Mouse (Mus musculus): ENCODE measurements around the gene Blcap. TPM values are rescaled to one million over a fixed set of nuclear protein-coding genes. Genes with fewer than 3 reads are reported as not detected.

Gene Blcap
- polyA plus RNA-seq, 1 experiment from 2014 or later = 38.3 TPM

DNA sequence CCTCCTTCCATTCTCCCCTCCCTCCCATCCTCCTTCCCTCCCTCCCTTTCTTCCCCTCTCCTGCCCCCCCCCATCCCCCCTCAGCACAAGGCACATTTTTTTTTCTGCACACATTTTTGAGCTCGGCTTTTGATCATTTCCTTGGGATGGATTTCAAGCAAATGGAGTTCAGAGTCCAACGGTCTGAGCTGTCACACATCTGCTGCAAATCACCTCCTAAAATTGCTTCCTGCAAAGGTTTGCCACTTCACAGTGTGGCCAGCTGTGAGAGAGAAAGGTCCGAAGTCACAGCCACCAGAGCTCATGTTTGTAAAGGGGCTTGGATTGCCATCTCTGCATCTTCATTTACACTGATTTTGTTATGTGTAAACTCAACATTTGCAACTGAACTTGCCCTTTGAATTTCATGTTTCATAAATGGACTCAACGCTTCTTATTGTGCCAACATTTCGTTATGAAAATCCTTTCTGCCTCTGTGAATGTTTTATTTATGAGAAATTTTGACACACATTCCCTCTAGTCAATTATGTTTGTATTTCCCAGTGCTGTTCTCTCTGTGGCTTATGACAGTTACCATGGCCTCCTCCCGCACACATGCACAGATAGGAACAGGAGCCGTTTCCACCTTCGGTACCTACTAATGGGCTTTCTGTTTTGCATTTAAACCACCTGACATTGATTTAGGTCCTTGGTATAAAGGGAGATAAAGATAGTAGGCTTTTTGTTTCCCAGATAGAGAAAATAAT is 39.2 kb downstream of the Blcap start:
- DNase-seq (ENCODE audit: low spot score) = no peak

DNA sequence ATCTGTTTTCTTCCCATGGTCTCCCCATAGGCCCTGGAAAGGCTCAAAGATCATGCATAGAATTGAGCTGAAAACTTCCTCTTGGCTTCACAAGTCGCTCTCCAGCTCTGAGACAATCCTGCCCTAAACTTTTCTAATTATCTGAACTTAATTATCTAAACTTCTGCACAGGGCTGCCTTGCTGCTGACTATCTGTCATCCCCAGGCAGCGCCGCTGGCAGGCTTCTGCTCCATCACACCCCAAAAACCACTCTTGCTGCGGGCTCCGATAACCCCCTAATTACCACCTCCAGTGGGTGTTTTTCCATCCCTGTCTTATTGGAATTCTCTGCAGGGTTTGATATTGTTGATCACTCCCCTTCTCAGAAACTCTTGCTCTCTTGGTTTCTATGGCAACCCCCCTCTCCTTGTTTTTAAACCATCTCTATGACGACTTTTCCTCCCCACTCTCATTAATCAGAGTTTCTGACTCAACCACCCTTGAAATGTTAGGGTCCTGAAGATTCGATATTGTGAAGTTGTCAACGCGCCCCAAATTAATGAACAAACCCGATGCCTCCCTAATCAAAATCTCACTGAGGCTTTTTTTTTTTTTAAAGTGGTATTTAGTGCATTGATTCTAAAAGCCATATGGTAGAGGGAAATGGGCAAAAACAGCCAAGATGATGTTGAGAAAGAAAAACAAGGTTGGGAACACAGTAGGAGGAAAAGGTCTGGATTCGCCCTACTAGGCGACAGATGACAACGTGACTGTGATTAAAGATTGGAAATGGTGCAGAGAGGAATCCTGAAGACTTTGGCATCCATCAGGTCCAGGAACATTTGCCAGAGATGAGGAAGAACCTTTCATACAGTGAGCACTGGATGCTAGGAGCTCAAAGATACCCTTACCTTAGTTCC is 40.8 kb downstream of the Blcap start:
- 62% methylated on average over 13 of the region's 13 CpGs for WGBS
- no peak for DNase-seq (ENCODE audit: low spot score)
- Histone ChIP-seq H3K27me3 (ENCODE audit: insufficient read depth, poor library complexity, severe bottlenecking) (peaks cover 21% of the 10 kb centered on the region), H3K36me3 (no peaks in the 10 kb centered on the region), H3K27ac (no peak overlapping the region), H3K4me1 (peaks cover 17% of the 10 kb centered on the region), H3K9me3 (no peaks in the 10 kb centered on the region), H3K4me3 (no peak overlapping the region)

More for the DNA sequence above, 39.2 kb downstream of the Blcap start:
- Histone ChIP-seq H3K4me3 (no peak overlapping the region), H3K27me3 (ENCODE audit: insufficient read depth, poor library complexity, severe bottlenecking) (peaks cover 14% of the 10 kb centered on the region; the same call in 1 of the 2 replicates), H3K27ac (no peak overlapping the region), H3K4me1 (peaks cover 25% of the 10 kb centered on the region), H3K36me3 (no peaks in the 10 kb centered on the region), H3K9me3 (no peaks in the 10 kb centered on the region)
- WGBS = 54% methylated on average over 8 of the region's 8 CpGs

DNA sequence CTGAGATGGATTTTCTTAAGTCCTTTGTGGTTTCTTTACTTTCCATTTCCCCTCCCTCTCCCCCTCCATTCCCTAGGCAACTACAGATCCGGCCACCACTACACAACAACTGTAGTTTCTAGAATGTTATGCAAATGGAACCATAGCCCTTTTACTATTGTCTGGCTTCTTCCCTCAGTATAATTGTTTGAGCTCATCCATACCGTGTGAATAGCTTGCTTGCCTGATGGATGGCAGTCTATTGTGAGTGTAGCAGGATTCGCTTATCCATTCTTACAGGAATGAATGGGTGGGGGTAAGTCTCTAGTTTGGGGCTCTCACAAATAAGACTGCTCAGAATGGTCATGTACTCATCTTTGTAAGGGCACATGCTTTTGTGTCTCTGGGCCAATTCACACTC is 48.5 kb downstream of the Blcap start:
- no peak for DNase-seq (ENCODE audit: low spot score)
- no peak overlapping the region for H3K27ac ChIP-seq
- no peaks in the 10 kb centered on the region for H3K4me1 ChIP-seq
- no peak overlapping the region for H3K4me3 ChIP-seq
- H3K9me3 ChIP-seq = no peaks in the 10 kb centered on the region
- H3K36me3 ChIP-seq = no peaks in the 10 kb centered on the region
- peaks cover 14% of the 10 kb centered on the region for H3K27me3 ChIP-seq (ENCODE audit: insufficient read depth, poor library complexity, severe bottlenecking)
- 71% methylated on average over 3 of the region's 3 CpGs for WGBS

DNA sequence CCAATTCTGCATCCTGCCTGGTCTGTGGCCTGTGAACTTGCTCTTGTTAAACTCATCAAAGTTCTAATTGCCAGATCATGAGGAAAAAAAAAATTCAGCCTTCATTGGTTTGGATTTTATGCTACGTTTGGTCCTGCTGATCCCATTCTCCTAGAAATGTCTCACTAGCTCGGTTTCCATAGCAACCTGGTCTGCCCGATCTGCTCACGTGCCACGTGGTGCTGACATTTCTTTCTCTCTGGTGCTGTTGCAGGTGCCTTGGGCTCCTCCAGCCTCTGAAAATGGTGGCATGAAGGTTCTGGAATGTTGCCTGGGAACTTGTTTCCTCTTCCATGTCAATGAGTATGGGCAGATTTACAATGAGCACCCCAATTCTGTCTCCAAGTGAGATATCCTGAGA is 50.6 kb downstream of the Blcap start:
- no peak for DNase-seq (ENCODE audit: low spot score)
- 55% methylated on average over 5 of the region's 5 CpGs for WGBS
- Histone ChIP-seq H3K27me3 (ENCODE audit: insufficient read depth, poor library complexity, severe bottlenecking) (peaks cover 13% of the 10 kb centered on the region; the same call in 1 of the 2 replicates), H3K4me3 (no peak overlapping the region), H3K9me3 (no peaks in the 10 kb centered on the region), H3K4me1 (no peaks in the 10 kb centered on the region), H3K27ac (no peak overlapping the region), H3K36me3 (no peaks in the 10 kb centered on the region)

DNA sequence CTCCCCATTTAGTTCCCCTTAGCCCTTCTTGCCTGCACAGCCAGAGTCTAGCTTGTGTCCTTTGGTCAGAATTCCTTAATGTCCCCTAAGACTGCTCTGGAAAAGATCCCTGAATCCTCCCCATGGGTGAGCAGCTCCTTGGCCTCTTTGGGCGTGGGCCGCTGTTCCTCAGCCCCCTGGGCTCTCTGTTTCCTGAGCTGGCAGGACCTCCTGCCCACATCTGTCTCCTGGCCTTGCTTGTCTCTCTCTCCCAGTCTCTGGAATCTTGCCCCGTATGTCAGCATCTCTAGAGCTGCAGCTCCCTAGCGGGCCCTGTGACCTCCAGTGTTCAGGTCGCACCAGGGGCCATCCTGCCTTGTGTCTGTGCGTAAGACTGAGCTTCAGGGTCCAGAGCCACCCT is 51.6 kb downstream of the Blcap start:
- peaks cover 20% of the 10 kb centered on the region; the same call in 1 of the 2 replicates for H3K27me3 ChIP-seq (ENCODE audit: insufficient read depth, poor library complexity, severe bottlenecking)
- H3K36me3 ChIP-seq = no peaks in the 10 kb centered on the region
- DNase-seq (ENCODE audit: low spot score) = no peak
- 46% methylated on average over 6 of the region's 6 CpGs for WGBS
- peaks cover 6% of the 10 kb centered on the region for H3K4me1 ChIP-seq
- no peaks in the 10 kb centered on the region for H3K9me3 ChIP-seq
- no peak overlapping the region for H3K27ac ChIP-seq
- no peak overlapping the region for H3K4me3 ChIP-seq

DNA sequence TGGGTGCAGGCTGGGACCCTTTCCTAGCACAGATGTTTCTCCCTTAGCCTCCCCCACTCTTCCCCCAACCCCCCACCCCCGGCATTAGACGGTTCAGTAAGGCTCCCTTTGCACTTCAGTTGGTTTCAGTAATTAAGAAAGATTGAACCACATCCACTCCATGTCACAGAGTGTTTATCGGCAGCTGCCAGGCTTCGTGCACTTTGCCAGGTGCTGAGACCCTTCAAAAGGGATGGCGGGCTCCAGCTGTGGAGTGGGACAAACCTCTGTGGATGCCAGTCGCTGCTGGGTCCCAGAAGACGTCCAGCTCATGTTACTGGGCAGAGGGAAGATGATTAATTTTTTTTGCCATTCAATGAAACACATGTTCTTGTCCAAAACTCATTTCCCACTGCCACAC is 52.6 kb downstream of the Blcap start:
- H3K27ac ChIP-seq = no peak overlapping the region
- H3K9me3 ChIP-seq = no peaks in the 10 kb centered on the region
- H3K4me1 ChIP-seq = peaks cover 16% of the 10 kb centered on the region
- no peak overlapping the region for H3K4me3 ChIP-seq
- no peak for DNase-seq (ENCODE audit: low spot score)
- no peaks in the 10 kb centered on the region for H3K36me3 ChIP-seq
- 67% methylated on average over 7 of the region's 7 CpGs for WGBS
- peaks cover 25% of the 10 kb centered on the region; the same call in 1 of the 2 replicates for H3K27me3 ChIP-seq (ENCODE audit: insufficient read depth, poor library complexity, severe bottlenecking)

DNA sequence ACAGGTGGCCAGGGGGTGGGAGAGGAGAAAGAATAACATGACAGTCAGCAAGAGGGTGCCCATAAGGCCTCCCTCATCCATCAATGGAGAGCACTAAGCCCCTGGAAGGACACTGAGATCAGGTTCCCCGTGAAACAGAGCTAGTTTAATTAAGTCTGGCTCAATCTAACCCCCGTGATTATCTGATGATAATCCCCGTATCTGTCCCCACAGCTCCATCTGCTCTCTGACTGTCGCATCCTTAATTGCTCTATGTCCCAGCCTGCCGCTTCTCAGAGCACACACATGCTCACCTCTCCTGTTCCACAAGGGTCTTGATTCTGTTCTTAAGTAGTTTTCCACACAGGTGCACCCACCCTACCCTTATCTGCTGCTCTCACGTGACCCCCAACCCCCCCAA is 53.5 kb downstream of the Blcap start:
- no peak overlapping the region for H3K27ac ChIP-seq
- H3K9me3 ChIP-seq = no peaks in the 10 kb centered on the region
- no peak for DNase-seq (ENCODE audit: low spot score)
- WGBS = 52% methylated on average over 6 of the region's 6 CpGs
- H3K4me1 ChIP-seq = peaks cover 20% of the 10 kb centered on the region
- H3K4me3 ChIP-seq = no peak overlapping the region
- H3K27me3 ChIP-seq (ENCODE audit: insufficient read depth, poor library complexity, severe bottlenecking) = peaks cover 25% of the 10 kb centered on the region; the same call in 1 of the 2 replicates
- H3K36me3 ChIP-seq = no peaks in the 10 kb centered on the region

DNA sequence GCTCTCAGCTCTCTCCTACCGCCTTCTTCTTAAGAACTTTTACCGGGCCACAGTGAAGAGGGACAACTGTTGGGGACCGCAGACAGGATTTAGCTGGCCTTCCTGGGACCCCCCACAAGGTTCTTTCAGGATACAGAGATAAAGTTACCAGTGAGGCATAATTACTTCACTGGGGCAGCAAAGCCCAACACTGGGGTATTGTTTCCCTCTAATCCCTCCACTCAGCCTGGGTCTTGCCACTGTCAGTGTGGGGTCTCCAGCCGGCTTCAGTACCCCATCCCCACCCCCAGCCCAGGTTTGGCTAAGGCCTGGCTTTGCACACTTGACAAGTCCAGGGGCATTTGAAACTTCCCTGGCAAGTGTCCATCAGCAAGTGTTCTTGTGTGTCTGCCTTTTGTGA is 56.7 kb downstream of the Blcap start:
- Histone ChIP-seq H3K27me3 (ENCODE audit: insufficient read depth, poor library complexity, severe bottlenecking) (peaks cover 36% of the 10 kb centered on the region), H3K4me1 (peaks cover 26% of the 10 kb centered on the region), H3K4me3 (no peak overlapping the region), H3K27ac (no peak overlapping the region), H3K36me3 (no peaks in the 10 kb centered on the region), H3K9me3 (no peaks in the 10 kb centered on the region)
- DNase-seq (ENCODE audit: low spot score) = no peak
- WGBS = 8% methylated on average over 4 of the region's 4 CpGs

DNA sequence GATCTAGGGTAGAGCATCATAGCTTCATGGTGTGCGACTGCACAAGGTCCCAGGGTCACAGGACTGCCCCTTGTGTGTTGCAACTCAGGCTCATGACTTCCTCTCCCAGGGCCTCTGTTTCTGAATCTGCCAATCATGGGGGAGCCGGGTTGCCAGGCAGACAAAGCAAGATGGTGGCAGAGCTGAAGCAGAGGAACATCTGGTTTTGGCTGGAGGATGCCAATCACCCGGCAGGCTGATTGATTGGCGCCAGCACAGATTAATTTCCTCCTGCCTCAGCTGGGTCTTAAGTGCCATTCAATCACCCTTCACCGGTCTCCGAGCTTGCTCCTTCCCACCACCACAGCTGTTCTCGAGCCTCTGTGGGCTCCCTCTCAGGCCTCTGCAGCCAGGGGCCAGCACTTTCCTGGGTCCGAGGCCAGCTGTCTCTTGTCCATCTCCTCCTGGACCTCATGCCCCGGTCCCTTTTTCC is 57.3 kb downstream of the Blcap start:
- WGBS = 36% methylated on average over 9 of the region's 9 CpGs
- DNase-seq (ENCODE audit: low spot score) = no peak
- H3K36me3 ChIP-seq = no peaks in the 10 kb centered on the region
- H3K27ac ChIP-seq = peak overlapping the region; percentile 29; the same call in 1 of the 2 replicates
- peaks cover 42% of the 10 kb centered on the region for H3K27me3 ChIP-seq (ENCODE audit: insufficient read depth, poor library complexity, severe bottlenecking)
- H3K9me3 ChIP-seq = no peaks in the 10 kb centered on the region
- peaks cover 26% of the 10 kb centered on the region for H3K4me1 ChIP-seq
- H3K4me3 ChIP-seq = no peak overlapping the region

DNA sequence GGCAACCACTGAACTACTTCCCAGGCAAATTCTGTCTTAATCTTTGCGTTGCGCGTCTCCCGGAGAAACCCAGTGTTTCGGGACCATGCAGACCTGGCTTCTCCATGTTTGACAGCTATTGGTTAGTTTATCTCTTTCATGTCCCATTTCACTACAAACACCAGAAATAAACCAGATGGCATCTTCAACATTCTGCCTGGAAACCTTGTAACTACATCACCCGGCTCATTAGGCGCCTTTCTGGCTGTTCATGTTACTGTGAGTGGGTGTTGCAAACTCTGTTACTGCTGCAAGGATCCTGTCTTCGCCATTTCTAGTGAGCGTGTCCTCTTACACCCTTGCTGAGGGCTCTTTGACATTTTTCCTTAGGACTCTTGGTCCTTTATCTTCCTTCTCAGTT is 58.2 kb downstream of the Blcap start:
- DNase-seq (ENCODE audit: low spot score) = no peak
- 75% methylated on average over 9 of the region's 9 CpGs for WGBS

DNA sequence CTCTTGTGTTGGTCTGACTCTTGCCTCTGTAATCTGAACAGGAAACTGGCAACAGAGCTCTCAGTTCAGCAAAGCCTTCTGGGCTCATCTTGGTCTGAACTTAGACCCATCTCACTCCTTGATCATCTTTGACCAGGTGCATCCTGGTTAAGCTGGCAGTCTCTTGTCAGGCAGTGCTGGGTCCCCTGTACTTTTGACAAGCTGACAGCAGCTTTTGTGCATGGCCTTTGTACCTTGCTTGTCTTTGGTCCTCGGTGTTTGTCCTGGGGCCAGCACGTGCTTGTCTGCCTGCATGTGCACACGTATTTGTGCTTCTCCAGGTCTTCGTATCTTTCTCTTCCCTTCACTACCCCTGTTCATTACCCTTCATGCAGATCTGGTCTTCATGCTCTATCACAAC is 61.0 kb downstream of the Blcap start:
- DNase-seq (ENCODE audit: low spot score) = no peak
- WGBS = 73% methylated on average over 4 of the region's 4 CpGs
- H3K36me3 ChIP-seq = no peaks in the 10 kb centered on the region
- H3K27me3 ChIP-seq (ENCODE audit: insufficient read depth, poor library complexity, severe bottlenecking) = peaks cover 64% of the 10 kb centered on the region
- no peaks in the 10 kb centered on the region for H3K9me3 ChIP-seq
- no peak overlapping the region for H3K4me3 ChIP-seq
- H3K27ac ChIP-seq = no peak overlapping the region
- peaks cover 49% of the 10 kb centered on the region for H3K4me1 ChIP-seq

More for the DNA sequence above, 58.2 kb downstream of the Blcap start:
- H3K4me1 ChIP-seq = peaks cover 31% of the 10 kb centered on the region
- peaks cover 46% of the 10 kb centered on the region for H3K27me3 ChIP-seq (ENCODE audit: insufficient read depth, poor library complexity, severe bottlenecking)
- H3K36me3 ChIP-seq = no peaks in the 10 kb centered on the region
- H3K9me3 ChIP-seq = no peaks in the 10 kb centered on the region
- no peak overlapping the region for H3K27ac ChIP-seq
- H3K4me3 ChIP-seq = no peak overlapping the region

DNA sequence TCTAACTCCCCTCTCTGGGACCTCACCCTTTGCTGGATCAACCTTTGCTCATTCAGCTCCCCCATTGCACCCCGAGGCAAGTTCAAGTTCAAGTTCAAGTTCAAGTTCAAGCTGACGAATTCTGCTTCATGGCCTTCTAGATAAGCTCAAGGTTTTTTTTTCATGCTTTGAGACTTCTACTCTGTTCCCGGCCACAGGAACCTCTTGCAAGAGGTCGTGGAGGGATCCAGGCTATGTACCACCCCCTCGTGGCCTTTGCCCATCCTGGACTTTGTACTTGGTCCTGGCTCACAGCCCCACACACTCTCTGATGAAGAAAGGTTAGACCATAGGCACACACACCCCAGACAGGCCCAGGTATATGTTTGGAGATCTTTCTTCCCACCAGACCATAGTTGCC is 61.9 kb downstream of the Blcap start:
- Histone ChIP-seq H3K27me3 (ENCODE audit: insufficient read depth, poor library complexity, severe bottlenecking) (peaks cover 63% of the 10 kb centered on the region), H3K27ac (no peak overlapping the region), H3K36me3 (no peaks in the 10 kb centered on the region), H3K4me3 (no peak overlapping the region), H3K9me3 (no peaks in the 10 kb centered on the region), H3K4me1 (peaks cover 41% of the 10 kb centered on the region)
- 76% methylated on average over 5 of the region's 5 CpGs for WGBS
- DNase-seq (ENCODE audit: low spot score) = no peak

DNA sequence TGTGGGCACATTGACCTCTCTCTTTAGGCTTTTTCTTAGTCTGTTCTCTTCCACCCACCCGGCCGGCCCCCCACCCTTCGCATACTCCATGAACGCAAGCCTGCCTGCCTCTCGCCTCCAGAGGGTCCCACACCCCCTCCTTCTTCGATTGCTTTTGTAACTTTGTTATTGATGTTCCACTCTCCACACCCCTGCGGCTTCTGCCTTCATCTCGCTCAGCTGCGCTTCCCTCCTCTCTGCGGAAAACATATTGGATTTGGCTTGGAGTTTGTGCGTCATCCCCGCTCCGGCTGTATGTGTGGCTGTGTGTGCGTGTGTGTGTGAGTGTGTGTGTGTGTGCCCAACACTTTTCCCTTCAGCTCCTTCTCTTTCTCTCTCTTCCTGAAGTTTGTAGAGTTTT is 64.3 kb downstream of the Blcap start:
- 27% methylated on average over 14 of the region's 14 CpGs for WGBS

More for the DNA sequence above, 64.3 kb downstream of the Blcap start:
- Histone ChIP-seq H3K27me3 (ENCODE audit: insufficient read depth, poor library complexity, severe bottlenecking) (peaks cover 57% of the 10 kb centered on the region), H3K36me3 (no peaks in the 10 kb centered on the region), H3K4me1 (peaks cover 30% of the 10 kb centered on the region), H3K27ac (peak overlapping the region; percentile 36; the same call in 1 of the 2 replicates), H3K9me3 (no peaks in the 10 kb centered on the region), H3K4me3 (no peak overlapping the region)
- DNase-seq (ENCODE audit: low spot score) = no peak
